Mouse (Mus musculus) myocyte (in vitro differentiated cells): ENCODE results near the gene Esp31. TPM values are rescaled to one million over a fixed set of nuclear protein-coding genes. Genes with fewer than 3 reads are reported as not detected.

Experiments
- H3K27me3 ChIP-seq: one replicate; pipeline ENCODE4 v1.6.1; 2011; ENCODE audit not compliant: control insufficient read depth, insufficient read depth, insufficient read length
- H3K36me3 ChIP-seq: one replicate; pipeline ENCODE4 v1.6.1; 2011; ENCODE audit not compliant: control insufficient read depth, insufficient read depth
- H3K4me2 ChIP-seq: one replicate; pipeline ENCODE4 v1.6.1; 2011; ENCODE audit warnings: low read depth, control low read depth
- H3K4me3 ChIP-seq: one replicate; pipeline ENCODE4 v1.5.1; 2011; ENCODE audit warnings: mild to moderate bottlenecking, control low read depth, moderate library complexity
- H3K79me2 ChIP-seq: one replicate; pipeline ENCODE4 v1.6.1; 2011; ENCODE audit not compliant: control insufficient read depth, insufficient read depth
- H3ac ChIP-seq: one replicate; pipeline ENCODE4 v1.6.1; 2011; ENCODE audit not compliant: control insufficient read depth, insufficient read length
- MAX ChIP-seq: IDR thresholded peaks from one replicate; pipeline ENCODE4 v1.6.1; 2011; ENCODE audit warnings: low read depth, mild to moderate bottlenecking, control low read depth
- MYOD1 ChIP-seq, 3 experiments: IDR thresholded peaks; one replicate each; pipeline ENCODE4 v1.6.1; 2011; ENCODE audit warnings: control low read depth in 2 of 3, low read depth in 2 of 3, mild to moderate bottlenecking in 2 of 3, moderate library complexity in 1 of 3; ENCODE audit not compliant: insufficient read length in 2 of 3, control insufficient read depth in 1 of 3
- POLR2AphosphoS2 ChIP-seq: IDR thresholded peaks from one replicate; pipeline ENCODE4 v1.6.1; 2011; ENCODE audit warnings: low read depth, control low read depth; ENCODE audit not compliant: insufficient read length
- TCF12 ChIP-seq: IDR thresholded peaks from one replicate; pipeline ENCODE4 v1.6.1; 2011; ENCODE audit warnings: mild to moderate bottlenecking, control low read depth; ENCODE audit not compliant: poor library complexity, insufficient read depth, severe bottlenecking
- polyA plus RNA-seq: library from polyadenylated mRNA; unstranded; fragments of >200 nt; fragmentation: generic; extraction: Trizol; gene quantifications from one replicate; pipeline ENCODE4 v1.2.1, GENCODE M21; 2012; ENCODE audit warnings: missing spikeins

Esp31 gene
- polyA plus RNA-seq = not detected

GRCm38 (mm10) chr17:38639147-38639546 is at the start of gene Esp31:
Gene Esp31, plus strand, starts transcription at chr17:38639447.
- Histone ChIP-seq H3K79me2 (no peaks in the 10 kb centered on the region), H3K4me3 (no peak within 1 kb of the TSS), H3K4me2 (no peak within 1 kb of the TSS), H3ac (no peak within 1 kb of the TSS), H3K36me3 (no peaks in the 10 kb centered on the region), H3K27me3 (no peaks in the 10 kb centered on the region)
- TF ChIP-seq MYOD1 (IDR thresholded peaks at IDR 0.05; ENCODE audit: control insufficient read depth in 1 of 3, insufficient read length in 2 of 3, low read depth in 2 of 3) = no peak
- no peak for TF ChIP-seq POLR2AphosphoS2
- TF ChIP-seq MAX = no peak
- no peak for TF ChIP-seq TCF12

Other genes starting within 250 kb of the Esp31 start
- gene Esp36, start 219.3 kb upstream of the Esp31 start, polyA plus RNA-seq = not detected
- gene Esp34, start 85.3 kb upstream of the Esp31 start, polyA plus RNA-seq = not detected